In the genomic region with DNA sequence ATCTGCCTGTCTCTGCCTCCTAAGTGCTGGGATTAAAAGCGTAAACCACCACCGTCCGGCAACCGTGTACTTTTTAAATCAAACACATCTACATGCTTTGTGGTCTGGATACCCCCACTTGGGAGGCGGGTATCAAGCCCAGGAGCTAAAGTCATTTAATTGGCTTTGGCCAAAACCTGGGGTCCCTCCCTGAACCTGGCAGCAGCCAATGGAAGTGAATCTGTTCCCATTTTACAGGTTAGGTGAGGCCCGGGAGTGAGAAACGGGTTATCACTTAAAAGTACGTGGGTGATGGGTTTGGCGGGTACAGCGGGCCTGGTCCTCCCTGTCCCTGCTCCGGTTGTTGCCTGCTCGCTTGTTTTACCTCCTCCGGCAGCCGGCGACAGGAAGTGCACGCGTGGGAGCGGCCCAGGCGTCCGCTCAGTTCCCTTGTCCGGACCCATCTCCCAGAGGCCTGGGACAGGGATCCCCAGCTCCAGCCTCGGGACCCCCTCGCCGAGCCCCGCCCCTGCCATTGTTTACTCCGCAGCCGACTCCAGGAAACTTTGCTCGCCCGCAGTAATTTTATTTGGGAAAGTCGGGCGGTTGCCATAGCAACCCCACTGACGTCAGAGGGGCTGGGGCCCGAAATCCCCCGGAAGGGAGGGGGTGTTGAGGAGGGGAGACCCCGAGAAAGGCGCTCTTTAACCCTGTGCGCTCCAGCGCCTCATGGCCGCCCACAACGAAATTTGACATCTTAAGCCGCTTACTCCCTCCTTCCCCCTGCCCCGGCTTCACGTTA, we compare ENCODE assay signal across 8 mouse cellular contexts. TPM values are rescaled to one million over a fixed set of nuclear protein-coding genes. Genes with fewer than 3 reads are reported as not detected.
DNase-seq lines count a peak whose midpoint lies in the region; ATAC-seq and TF ChIP-seq lines count a peak whose summit lies in the region.

No protein-coding gene starts in this region.

- H3K4me3 ChIP-seq in G1E (ENCODE audit: low read depth, low read length), result peak overlapping the region; percentile 74
- H3K4me3 ChIP-seq in hindbrain, embryonic 14.5 days (replicated peaks; ENCODE audit: low read length), result peak overlapping the region; percentile 39

- no peaks in the 10 kb centered on the region for H3K9me3 ChIP-seq in G1E (replicated peaks)
- H3K9me3 ChIP-seq in hindbrain, embryonic 14.5 days (ENCODE audit: control insufficient read depth, low read length), result no peaks in the 10 kb centered on the region

- H3K27me3 ChIP-seq in G1E (ENCODE audit: insufficient read depth, low read length), result no peaks in the 10 kb centered on the region
- peaks cover 16% of the 10 kb centered on the region; the same call in 1 of the 2 replicates for H3K27me3 ChIP-seq in hindbrain, embryonic 14.5 days (ENCODE audit: control insufficient read depth, insufficient read depth, low read length)

- H3K9ac ChIP-seq in hindbrain, embryonic 14.5 days, result peak overlapping the region; percentile 21

- intact Hi-C loops in left cerebral cortex, postnatal 10 days (cut with DNase I), result no loop called here

- no peak for TF ChIP-seq POLR2A in brain, embryonic 14.5 days (IDR thresholded peaks at IDR 0.05; ENCODE audit: borderline replicate concordance, extremely low read depth, insufficient read depth, insufficient read length, poor library complexity, severe bottlenecking)

- H3K4me1 ChIP-seq in G1E (ENCODE audit: insufficient read depth, low read depth, low read length), result peaks cover 64% of the 10 kb centered on the region
- peaks cover 30% of the 10 kb centered on the region for H3K4me1 ChIP-seq in hindbrain, embryonic 14.5 days (replicated peaks; ENCODE audit: control insufficient read depth, insufficient read depth, low read length)

- peak overlapping the region; percentile 70 for H3K4me2 ChIP-seq in hindbrain, embryonic 14.5 days (replicated peaks)

- no peak for ATAC-seq in G1E (ENCODE audit: extremely low read depth, insufficient number of reproducible peaks, low FRiP score, poor library complexity, severe bottlenecking)
- ATAC-seq in hindbrain, embryonic 14.5 days (ENCODE audit: low FRiP score), result peak; percentile 47
- peak; percentile 16 for ATAC-seq in megakaryocyte, adult 5-6 weeks (ENCODE audit: poor library complexity, severe bottlenecking)

- 2% methylated on average over 43 of the region's 43 CpGs for WGBS in hindbrain, embryonic 14.5 days

- H3K36me3 ChIP-seq in G1E (replicated peaks), result peaks cover 8% of the 10 kb centered on the region
- no peaks in the 10 kb centered on the region for H3K36me3 ChIP-seq in hindbrain, embryonic 14.5 days (replicated peaks; ENCODE audit: control insufficient read depth, insufficient read depth)

- TF ChIP-seq CTCF in G1E (IDR thresholded peaks at IDR 0.05; ENCODE audit: low read depth, low read length), result no peak
- no peak for TF ChIP-seq CTCF in brain, embryonic 14.5 days (IDR thresholded peaks at IDR 0.05; ENCODE audit: borderline replicate concordance, extremely low read depth, insufficient read depth, insufficient read length)

- peak; percentile 62 for DNase-seq in G1E (ENCODE audit: low spot score)
- DNase-seq in brain, embryonic 14.5 days (ENCODE audit: low read depth), result peak; percentile 96
- DNase-seq in gastrocnemius, adult 18-20 months (ENCODE audit: low spot score), result peak; percentile 90
- DNase-seq in hindbrain, embryonic 14.5 days (ENCODE audit: low spot score), result peak; percentile 89
- DNase-seq in left cerebral cortex, postnatal 10 days (ENCODE audit: extremely low spot score in 1 of 2, low spot score in 2 of 2), result peak; percentile 83 to 93
- DNase-seq in right cerebral cortex, adult 18-20 months, result peak; percentile 70
- DNase-seq in urinary bladder, postnatal 36 days (ENCODE audit: low spot score in 2 of 2), result peak; percentile 78 to 86

- peak overlapping the region; percentile 85 for H3K27ac ChIP-seq in hindbrain, embryonic 14.5 days

RNA-seq across cellular contexts. Expression of gene Nanos3, which starts 12.3 kb away (rescaled TPM):
- total RNA-seq in G1E (2014; fragmentation: Nextera tagmentation) (not detected in 2 replicates), G1E (2017) (not detected in 2 replicates)
- polyA plus RNA-seq in G1E (2012), result 0.19 TPM in 1 of 2 replicates, not detected in the other
- polyA plus RNA-seq in brain, embryonic 14.5 days (2012; rRNA removed), result 5.3 and 7.5 TPM in 2 replicates
- under 1 TPM in 1 of 2 experiments, not detected in 1; 0.82 TPM for total RNA-seq in gastrocnemius, adult 18-20 months (2021)
- 7.8 and 10.4 TPM in 2 replicates for polyA plus RNA-seq in hindbrain, embryonic 14.5 days (2014; fragmentation: Nextera tagmentation; extraction: Ambion mirVana)
- total RNA-seq in left cerebral cortex, postnatal 10 days (2021), result 1 to 10 TPM; 5.4 to 6.8 TPM
- total RNA-seq in megakaryocyte, adult 5-6 weeks (2015), result not detected in 2 replicates
- not detected in 2 replicates for total RNA-seq in megakaryocyte, adult 5-6 weeks (2017)

RNA-seq across cellular contexts. Expression of gene Zswim4, which starts 39.5 kb away (rescaled TPM):
- 8.5 and 9.7 TPM in 2 replicates for total RNA-seq in G1E (2014; fragmentation: Nextera tagmentation)
- 5.7 and 7.3 TPM in 2 replicates for total RNA-seq in G1E (2017)
- polyA plus RNA-seq in G1E (2012), result 14.6 and 19.0 TPM in 2 replicates
- 63.1 and 67.1 TPM in 2 replicates for polyA plus RNA-seq in brain, embryonic 14.5 days (2012; rRNA removed)
- 1 to 10 TPM; 6.6 to 7.2 TPM for total RNA-seq in gastrocnemius, adult 18-20 months (2021)
- polyA plus RNA-seq in hindbrain, embryonic 14.5 days (2014; fragmentation: Nextera tagmentation; extraction: Ambion mirVana), result 20.0 and 20.6 TPM in 2 replicates
- 10 to 100 TPM; 14.2 to 14.3 TPM for total RNA-seq in left cerebral cortex, postnatal 10 days (2021)
- 6.2 and 6.5 TPM in 2 replicates for total RNA-seq in megakaryocyte, adult 5-6 weeks (2015)
- total RNA-seq in megakaryocyte, adult 5-6 weeks (2017), result 8.9 and 9.4 TPM in 2 replicates

RNA-seq across cellular contexts. Expression of gene 4930432K21Rik, which starts 49.5 kb away (rescaled TPM):
- 0.34 TPM in 1 of 2 replicates, not detected in the other for total RNA-seq in G1E (2014; fragmentation: Nextera tagmentation)
- 0.55 and 0.58 TPM in 2 replicates for total RNA-seq in G1E (2017)
- polyA plus RNA-seq in G1E (2012), result 0.08 and 0.11 TPM in 2 replicates
- 2.1 and 2.7 TPM in 2 replicates for polyA plus RNA-seq in brain, embryonic 14.5 days (2012; rRNA removed)
- under 1 TPM; 0.31 to 0.57 TPM for total RNA-seq in gastrocnemius, adult 18-20 months (2021)
- polyA plus RNA-seq in hindbrain, embryonic 14.5 days (2014; fragmentation: Nextera tagmentation; extraction: Ambion mirVana), result 1.4 TPM in 2 replicates
- total RNA-seq in left cerebral cortex, postnatal 10 days (2021), result 1 to 10 TPM; 2.9 to 3.2 TPM
- total RNA-seq in megakaryocyte, adult 5-6 weeks (2015), result 0.07 and 0.09 TPM in 2 replicates
- total RNA-seq in megakaryocyte, adult 5-6 weeks (2017), result 0.37 and 1.8 TPM in 2 replicates

RNA-seq across cellular contexts. Expression of gene Cc2d1a, which starts 49.6 kb away (rescaled TPM):
- 7.9 and 9.6 TPM in 2 replicates for total RNA-seq in G1E (2014; fragmentation: Nextera tagmentation)
- 4.8 and 5.1 TPM in 2 replicates for total RNA-seq in G1E (2017)
- 21.3 and 25.5 TPM in 2 replicates for polyA plus RNA-seq in G1E (2012)
- 44.9 and 47.9 TPM in 2 replicates for polyA plus RNA-seq in brain, embryonic 14.5 days (2012; rRNA removed)
- 10 to 100 TPM; 15.8 to 16.3 TPM for total RNA-seq in gastrocnemius, adult 18-20 months (2021)
- 30.4 and 33.3 TPM in 2 replicates for polyA plus RNA-seq in hindbrain, embryonic 14.5 days (2014; fragmentation: Nextera tagmentation; extraction: Ambion mirVana)
- 10 to 100 TPM; 66.7 to 70.7 TPM for total RNA-seq in left cerebral cortex, postnatal 10 days (2021)
- total RNA-seq in megakaryocyte, adult 5-6 weeks (2015), result 9.0 and 12.9 TPM in 2 replicates
- total RNA-seq in megakaryocyte, adult 5-6 weeks (2017), result 5.8 and 9.8 TPM in 2 replicates

RNA-seq across cellular contexts. Expression of gene D8Ertd738e, which starts 52.2 kb away (rescaled TPM):
- 106 and 132 TPM in 2 replicates for total RNA-seq in G1E (2014; fragmentation: Nextera tagmentation)
- total RNA-seq in G1E (2017), result 197 and 232 TPM in 2 replicates
- polyA plus RNA-seq in G1E (2012), result 257 and 291 TPM in 2 replicates
- 165 and 185 TPM in 2 replicates for polyA plus RNA-seq in brain, embryonic 14.5 days (2012; rRNA removed)
- total RNA-seq in gastrocnemius, adult 18-20 months (2021), result 100 to 1,000 TPM; 185 to 187 TPM
- polyA plus RNA-seq in hindbrain, embryonic 14.5 days (2014; fragmentation: Nextera tagmentation; extraction: Ambion mirVana), result 268 and 296 TPM in 2 replicates
- total RNA-seq in left cerebral cortex, postnatal 10 days (2021), result 100 to 1,000 TPM; 130 to 136 TPM
- total RNA-seq in megakaryocyte, adult 5-6 weeks (2015), result 169 and 188 TPM in 2 replicates
- 99.7 and 113 TPM in 2 replicates for total RNA-seq in megakaryocyte, adult 5-6 weeks (2017)
